Mouse (Mus musculus): Measurements from ENCODE around the gene Spata31d1b. TPM values are rescaled to one million over a fixed set of nuclear protein-coding genes. Genes with fewer than 3 reads are reported as not detected.
A peak's percentile ranks its signal among the peaks of the same experiment; 100 is the strongest.
"Not testable (repeated sequence)": the region's sequence is repeated elsewhere in the genome, so short reads cannot be mapped to it uniquely, and the experiment has no call there.

Gene Spata31d1b
- polyA plus RNA-seq, 1 experiment = not detected

GRCm38 (mm10) chr13:59690576-59690975 is 21.5 kb upstream of the Spata31d1b start:
- no peak for TF ChIP-seq POLR2A (IDR thresholded peaks at IDR 0.05; ENCODE audit: borderline replicate concordance, extremely low read depth, low read depth, low read length)
- TF ChIP-seq CTCF (IDR thresholded peaks at IDR 0.05; ENCODE audit: insufficient read depth, low read length) = no peak
- no peaks in the 10 kb centered on the region for H3K4me1 ChIP-seq (ENCODE audit: control insufficient read depth, insufficient read depth, low read length)
- WGBS = 81% methylated on average over 7 of the region's 7 CpGs
- H3K4me3 ChIP-seq (replicated peaks; ENCODE audit: extremely low read depth, low read depth, low read length) = no peak overlapping the region
- DNase-seq = no peak

GRCm38 (mm10) chr13:59691478-59691877 is 20.6 kb upstream of the Spata31d1b start:
- Histone ChIP-seq H3K4me3 (replicated peaks; ENCODE audit: extremely low read depth, low read depth, low read length) (no peak overlapping the region), H3K4me1 (ENCODE audit: control insufficient read depth, insufficient read depth, low read length) (no peaks in the 10 kb centered on the region)
- no peak for DNase-seq
- TF ChIP-seq POLR2A (IDR thresholded peaks at IDR 0.05; ENCODE audit: borderline replicate concordance, extremely low read depth, low read depth, low read length) (no peak), CTCF (IDR thresholded peaks at IDR 0.05; ENCODE audit: insufficient read depth, low read length) (no peak)
- WGBS = 76% methylated on average over 10 of the region's 10 CpGs

DNA sequence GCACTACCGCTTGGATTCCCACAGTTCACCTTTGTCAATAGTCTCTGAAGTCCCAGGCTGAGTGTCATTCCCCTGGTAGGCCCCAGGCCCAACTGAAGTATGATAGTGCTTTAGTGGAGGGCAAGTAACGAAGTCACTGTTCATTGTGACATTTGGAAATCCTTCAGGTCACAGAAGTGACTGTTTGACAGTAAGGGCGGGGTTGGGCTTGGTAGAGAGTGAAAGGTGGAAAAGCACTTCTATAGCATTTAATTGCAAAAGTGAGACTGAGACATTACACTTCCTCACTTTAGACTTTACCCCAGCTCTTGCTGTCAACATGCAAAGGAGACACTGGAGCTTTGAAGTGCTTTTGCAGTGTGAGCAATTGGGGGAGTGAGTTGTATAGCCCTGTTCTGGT is 18.1 kb upstream of the Spata31d1b start, which contains the start of gene 4921517D22Rik:
Gene 4921517D22Rik, minus strand, starts transcription at position 101 of the 400 bp plus-strand sequence.
- no peak for DNase-seq
- no peaks in the 10 kb centered on the region for H3K4me1 ChIP-seq (ENCODE audit: control insufficient read depth, insufficient read depth, low read length)
- no peak for TF ChIP-seq POLR2A (IDR thresholded peaks at IDR 0.05; ENCODE audit: borderline replicate concordance, extremely low read depth, low read depth, low read length)
- TF ChIP-seq CTCF (IDR thresholded peaks at IDR 0.05; ENCODE audit: insufficient read depth, low read length) = no peak
- no peak within 1 kb of the TSS for H3K4me3 ChIP-seq (replicated peaks; ENCODE audit: extremely low read depth, low read depth, low read length)
- WGBS = 87% methylated on average over 3 of the region's 3 CpGs

GRCm38 (mm10) chr13:59695781-59696180 is 16.3 kb upstream of the Spata31d1b start:
- Histone ChIP-seq H3K4me3 (replicated peaks; ENCODE audit: extremely low read depth, low read depth, low read length) (no peak overlapping the region), H3K4me1 (ENCODE audit: control insufficient read depth, insufficient read depth, low read length) (no peaks in the 10 kb centered on the region)
- TF ChIP-seq POLR2A (IDR thresholded peaks at IDR 0.05; ENCODE audit: borderline replicate concordance, extremely low read depth, low read depth, low read length) = no peak
- no peak for TF ChIP-seq CTCF (IDR thresholded peaks at IDR 0.05; ENCODE audit: insufficient read depth, low read length)
- WGBS = 76% methylated on average over 7 of the region's 7 CpGs
- DNase-seq = no peak

GRCm38 (mm10) chr13:59699131-59699530 is 13.0 kb upstream of the Spata31d1b start:
- no peak overlapping the region for H3K4me3 ChIP-seq (replicated peaks; ENCODE audit: extremely low read depth, low read depth, low read length)
- DNase-seq = no peak
- TF ChIP-seq POLR2A (IDR thresholded peaks at IDR 0.05; ENCODE audit: borderline replicate concordance, extremely low read depth, low read depth, low read length) = no peak
- no peak for TF ChIP-seq CTCF (IDR thresholded peaks at IDR 0.05; ENCODE audit: insufficient read depth, low read length)
- 89% methylated on average over 8 of the region's 8 CpGs for WGBS
- H3K4me1 ChIP-seq (ENCODE audit: control insufficient read depth, insufficient read depth, low read length) = 0 out of 2 replicates have a peak, but pooled peaks cover under 1% of the 10 kb centered on the region

DNA sequence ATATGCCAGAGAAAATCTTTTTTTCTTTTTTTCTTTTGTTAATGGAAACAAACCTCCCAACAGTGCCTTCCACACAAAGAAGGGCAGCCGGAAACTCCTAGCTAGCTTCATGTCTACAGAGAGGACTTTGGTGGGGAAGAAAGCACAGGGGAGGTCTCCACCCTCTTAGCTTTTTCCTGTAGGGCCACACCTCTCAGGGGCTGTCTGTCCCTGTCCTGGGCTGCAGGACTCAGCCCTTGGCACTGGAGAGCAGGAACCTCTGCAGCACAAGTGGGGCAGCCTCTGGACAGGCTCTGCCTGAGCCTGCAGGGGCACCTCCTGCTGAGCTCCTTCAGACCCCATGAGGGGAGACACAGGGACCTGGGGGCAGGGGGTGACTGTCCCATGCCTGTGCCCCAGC is 11.9 kb upstream of the Spata31d1b start:
- 48% methylated on average over 1 of the region's 1 CpGs for WGBS
- H3K4me3 ChIP-seq (replicated peaks; ENCODE audit: extremely low read depth, low read depth, low read length); DNase-seq; H3K4me1 ChIP-seq (ENCODE audit: control insufficient read depth, insufficient read depth, low read length): not testable (repeated sequence)

- no peak for DNase-seq
- 86% methylated on average over 12 of the region's 12 CpGs for WGBS
- no peak for TF ChIP-seq POLR2A (IDR thresholded peaks at IDR 0.05; ENCODE audit: borderline replicate concordance, extremely low read depth, low read depth, low read length)
- Histone ChIP-seq H3K4me3 (replicated peaks; ENCODE audit: extremely low read depth, low read depth, low read length) (no peak overlapping the region), H3K4me1 (ENCODE audit: control insufficient read depth, insufficient read depth, low read length) (peaks cover 7% of the 10 kb centered on the region)
Measured at GRCm38 (mm10) chr13:59703514-59703913, 8.6 kb upstream of the Spata31d1b start.

- DNase-seq = peak; percentile 31
- TF ChIP-seq POLR2A (IDR thresholded peaks at IDR 0.05; ENCODE audit: borderline replicate concordance, extremely low read depth, low read depth, low read length) = no peak
- TF ChIP-seq CTCF (IDR thresholded peaks at IDR 0.05; ENCODE audit: insufficient read depth, low read length) = peak; percentile 49
- peak overlapping the region; percentile 8 for H3K4me3 ChIP-seq (replicated peaks; ENCODE audit: extremely low read depth, low read depth, low read length)
- 14% methylated on average over 12 of the region's 12 CpGs for WGBS
- peaks cover 7% of the 10 kb centered on the region for H3K4me1 ChIP-seq (ENCODE audit: control insufficient read depth, insufficient read depth, low read length)
Measured at GRCm38 (mm10) chr13:59704562-59704961, 7.5 kb upstream of the Spata31d1b start.

- no peak for TF ChIP-seq CTCF (IDR thresholded peaks at IDR 0.05; ENCODE audit: insufficient read depth, low read length)
- no peak for TF ChIP-seq POLR2A (IDR thresholded peaks at IDR 0.05; ENCODE audit: borderline replicate concordance, extremely low read depth, low read depth, low read length)
- no peak for DNase-seq
- Histone ChIP-seq H3K4me3 (replicated peaks; ENCODE audit: extremely low read depth, low read depth, low read length) (no peak within 1 kb of the TSS), H3K4me1 (ENCODE audit: control insufficient read depth, insufficient read depth, low read length) (no peaks in the 10 kb centered on the region)
- 87% methylated on average over 15 of the region's 15 CpGs for WGBS
Measured at GRCm38 (mm10) chr13:59710230-59710629, 1.9 kb upstream of the Spata31d1b start, which contains the start of gene Spata31d1a. Spata31d1a (minus strand) TSS chr13:59710330.

DNA sequence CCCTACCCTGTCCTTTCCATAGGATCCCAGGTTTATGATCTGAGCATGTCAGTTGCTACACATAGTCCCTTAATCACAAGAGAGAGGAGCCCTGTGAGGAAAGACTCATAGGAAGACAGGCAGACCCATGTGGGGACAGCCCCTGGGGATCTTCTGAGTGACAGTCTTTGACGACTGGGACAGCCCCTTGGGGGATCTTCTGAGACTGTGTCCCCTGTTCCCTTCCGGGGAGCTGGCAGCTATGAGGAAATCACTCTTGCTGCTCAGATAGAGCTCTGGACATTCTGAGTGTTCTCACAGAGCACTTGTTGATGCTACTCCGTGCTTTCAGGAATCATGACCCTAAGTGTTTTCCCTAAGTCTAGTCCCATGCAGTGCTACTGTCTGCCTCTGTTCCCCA is 1.6 kb downstream of the Spata31d1b start:
- TF ChIP-seq POLR2A (IDR thresholded peaks at IDR 0.05; ENCODE audit: borderline replicate concordance, extremely low read depth, low read depth, low read length) = no peak
- TF ChIP-seq CTCF (IDR thresholded peaks at IDR 0.05; ENCODE audit: insufficient read depth, low read length) = no peak
- 35% methylated on average over 3 of the region's 3 CpGs for WGBS
- no peak for DNase-seq
- Histone ChIP-seq H3K4me3 (replicated peaks; ENCODE audit: extremely low read depth, low read depth, low read length) (no peak overlapping the region), H3K4me1 (ENCODE audit: control insufficient read depth, insufficient read depth, low read length) (no peaks in the 10 kb centered on the region)

DNA sequence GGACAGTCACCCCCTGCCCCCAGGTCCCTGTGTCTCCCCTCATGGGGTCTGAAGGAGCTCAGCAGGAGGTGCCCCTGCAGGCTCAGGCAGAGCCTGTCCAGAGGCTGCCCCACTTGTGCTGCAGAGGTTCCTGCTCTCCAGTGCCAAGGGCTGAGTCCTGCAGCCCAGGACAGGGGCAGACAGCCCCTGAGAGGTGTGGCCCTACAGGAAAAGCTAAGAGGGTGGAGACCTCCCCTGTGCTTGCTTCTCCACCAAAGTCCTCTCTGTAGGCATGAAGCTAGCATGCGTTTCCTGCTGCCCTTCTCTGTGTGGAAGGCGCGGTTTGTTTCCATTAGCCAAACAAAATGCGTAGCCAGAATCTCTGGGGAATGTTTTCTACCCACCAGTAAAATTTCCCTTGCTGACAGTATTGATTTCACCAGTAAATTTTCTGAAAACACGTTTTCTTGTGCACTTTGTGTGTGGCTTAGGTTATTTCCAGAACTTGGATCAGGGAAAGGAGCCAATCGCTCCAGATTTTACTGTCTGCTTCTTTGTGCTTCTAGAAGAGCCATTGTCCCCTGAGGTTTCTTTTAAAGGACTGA is 6.9 kb downstream of the Spata31d1b start:
- WGBS = 16% methylated on average over 6 of the region's 6 CpGs
- H3K4me1 ChIP-seq (ENCODE audit: control insufficient read depth, insufficient read depth, low read length); DNase-seq; H3K4me3 ChIP-seq (replicated peaks; ENCODE audit: extremely low read depth, low read depth, low read length): not testable (repeated sequence)
